In genomic region chr11:119138205-119138604, GRCm38 (mm10) we compare ENCODE assay signal across 24 mouse cellular contexts.
"Had no signal": no experiment of that assay in that cellular context is flagged by ENCODE, and none has a peak within 500 bp of the region (broad histone marks: within the 10 kb centered on the region; RNA-seq: fewer than 3 reads in every experiment).

No protein-coding gene starts in this region.

- H3K9me3 ChIP-seq: kidney, embryonic 15.5 days; limb, embryonic 12.5 days; liver, embryonic 12.5 days; liver, embryonic 15.5 days; megakaryocyte, embryonic 14.5 days; midbrain, embryonic 10.5 days; midbrain, embryonic 13.5 days; neural tube, embryonic 13.5 days had no signal

- H3K9ac ChIP-seq: kidney, embryonic 15.5 days; limb, embryonic 12.5 days; liver, embryonic 12.5 days; liver, embryonic 15.5 days; midbrain, embryonic 13.5 days; neural tube, embryonic 13.5 days had no signal

- H3K4me3 ChIP-seq: kidney, embryonic 15.5 days; limb, embryonic 12.5 days; liver, embryonic 12.5 days; liver, embryonic 15.5 days; megakaryocyte, embryonic 14.5 days; midbrain, embryonic 10.5 days; midbrain, embryonic 13.5 days; myocyte; neural tube, embryonic 13.5 days had no signal

- ATAC-seq: intestine, embryonic 16.5 days; liver, embryonic 12.5 days; midbrain, embryonic 13.5 days; midbrain, embryonic 16.5 days had no signal

- H3K27me3 ChIP-seq: kidney, embryonic 15.5 days; midbrain, embryonic 13.5 days had no signal

- DNase-seq: kidney, adult 8-10 months; kidney, postnatal 10 days; kidney, postnatal 36 days; liver; lung, adult 2 months; lung, postnatal 14 days; right cerebral cortex, adult 18-20 months; right cerebral cortex, postnatal 14 days; right cerebral cortex, postnatal 4 days; thymus, adult 2 months; thymus, postnatal 14 days; thymus, postnatal 4 days had no signal

- H3K27ac ChIP-seq: kidney, embryonic 15.5 days; limb, embryonic 12.5 days; liver, embryonic 12.5 days; liver, embryonic 15.5 days; midbrain, embryonic 13.5 days; neural tube, embryonic 13.5 days; stomach, postnatal 0 days had no signal

- H3K36me3 ChIP-seq: kidney, embryonic 15.5 days; liver, embryonic 12.5 days; liver, embryonic 15.5 days; midbrain, embryonic 13.5 days; neural tube, embryonic 13.5 days had no signal

- H3K4me2 ChIP-seq: kidney, embryonic 15.5 days; limb, embryonic 12.5 days; liver, embryonic 12.5 days; liver, embryonic 15.5 days; midbrain, embryonic 13.5 days; neural tube, embryonic 13.5 days had no signal
